Mouse (Mus musculus): ENCODE measurements around the gene Ccdc47.

DNA sequence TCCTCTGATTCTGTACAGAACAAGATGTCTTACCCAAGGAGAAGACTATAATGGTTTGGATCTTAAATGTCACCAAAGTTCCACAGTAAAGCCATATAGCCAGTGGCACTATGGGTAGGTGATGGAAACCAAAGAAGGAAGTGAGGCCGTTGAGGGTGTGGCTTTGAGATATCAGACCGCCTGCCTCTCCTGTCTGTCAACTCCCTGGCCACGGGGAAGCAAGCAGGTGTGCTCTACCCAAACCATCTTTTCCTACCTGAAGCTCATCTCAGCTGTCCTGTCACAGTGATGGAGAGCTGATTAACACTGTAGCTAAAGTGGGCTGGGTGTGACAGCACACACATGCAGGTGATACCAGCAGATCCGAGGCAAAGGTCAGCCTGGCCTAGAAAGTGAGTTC, 17.9 kb downstream of the Ccdc47 start:
- TF ChIP-seq CTCF (IDR thresholded peaks at IDR 0.05; ENCODE audit: low read depth, low read length) (no peak), POLR2A (IDR thresholded peaks at IDR 0.05; ENCODE audit: extremely low read depth, insufficient read depth, low read length) (no peak)
